In the genomic region with DNA sequence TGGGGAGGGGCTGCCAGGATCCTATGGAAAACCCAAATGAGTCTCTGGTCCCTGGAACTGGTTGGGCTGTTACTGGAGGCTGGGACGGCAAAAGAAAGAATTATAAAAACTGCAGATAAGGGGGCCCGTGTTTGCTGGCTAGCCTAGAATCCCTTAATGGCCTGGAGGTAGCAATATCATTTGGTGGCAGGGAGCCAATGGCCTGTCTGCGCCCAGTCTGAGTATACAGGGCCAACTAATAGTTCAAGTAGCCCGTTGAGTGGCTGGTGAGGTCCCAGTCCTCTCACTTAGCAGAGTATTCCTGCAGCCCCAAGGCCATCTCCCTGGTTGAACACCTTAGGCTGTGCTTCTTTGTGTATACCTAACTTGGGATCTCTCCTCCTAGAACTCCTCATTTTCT, we compare ENCODE assay signal across 21 mouse cellular contexts.
A peak's percentile ranks its signal among the peaks of the same experiment; 100 is the strongest.
DNase-seq lines count a peak whose midpoint lies in the region; ATAC-seq lines count a peak whose summit lies in the region.
"Had no signal": no experiment of that assay in that cellular context is flagged by ENCODE, and none has a peak within 500 bp of the region (broad histone marks: within the 10 kb centered on the region; RNA-seq: fewer than 3 reads in every experiment).

No protein-coding gene starts in this region.

- H3K4me1 ChIP-seq in heart, embryonic 13.5 days = peaks cover 48% of the 10 kb centered on the region
- no peaks in the 10 kb centered on the region for H3K4me1 ChIP-seq in hindbrain, embryonic 11.5 days (replicated peaks; ENCODE audit: control insufficient read depth, insufficient read depth, low read length)
- H3K4me1 ChIP-seq: forebrain, embryonic 12.5 days; midbrain, embryonic 13.5 days had no signal

- no peak overlapping the region for H3K9ac ChIP-seq in heart, embryonic 13.5 days
- no peak overlapping the region for H3K9ac ChIP-seq in hindbrain, embryonic 11.5 days (ENCODE audit: low read depth, low read length)
- H3K9ac ChIP-seq: forebrain, embryonic 12.5 days; forebrain, postnatal 0 days; intestine, embryonic 15.5 days; limb, embryonic 13.5 days; midbrain, embryonic 13.5 days had no signal

- ATAC-seq in heart, embryonic 13.5 days (ENCODE audit: extremely low read depth, insufficient number of reproducible peaks, low FRiP score, low TSS enrichment) = no peak
- no peak for ATAC-seq in hindbrain, embryonic 11.5 days (ENCODE audit: low FRiP score)
- ATAC-seq: activated CD4-positive, CD25-positive, alpha-beta regulatory T cell, adult 4 months; forebrain, postnatal 0 days; hindbrain, embryonic 16.5 days; midbrain, embryonic 13.5 days had no signal

- H3K27ac ChIP-seq in heart, embryonic 13.5 days (replicated peaks) = 0 out of 2 replicates have a peak overlapping the region, but pooled peaks have one; percentile 24
- no peak overlapping the region for H3K27ac ChIP-seq in hindbrain, embryonic 11.5 days (ENCODE audit: low read depth, low read length)
- H3K27ac ChIP-seq: forebrain, embryonic 12.5 days; hindbrain, embryonic 10.5 days; intestine, embryonic 15.5 days; layer of hippocampus, adult 2 months; limb, embryonic 13.5 days; macrophage; midbrain, embryonic 13.5 days had no signal

- no peaks in the 10 kb centered on the region for H3K9me3 ChIP-seq in heart, embryonic 13.5 days
- H3K9me3 ChIP-seq in hindbrain, embryonic 11.5 days (ENCODE audit: control insufficient read depth, low read length) = no peaks in the 10 kb centered on the region
- H3K9me3 ChIP-seq: forebrain, embryonic 12.5 days; hindbrain, embryonic 10.5 days; intestine, embryonic 15.5 days; limb, embryonic 13.5 days; midbrain, embryonic 13.5 days had no signal

- intact Hi-C loops in heart, postnatal 25 days (cut with DNase I) = loop anchor here (5.0 kb wide), 1 partner anchor 84 kb away; a partner anchor contains a TSS

- H3K36me3 ChIP-seq in heart, embryonic 13.5 days = no peaks in the 10 kb centered on the region
- no peaks in the 10 kb centered on the region for H3K36me3 ChIP-seq in hindbrain, embryonic 11.5 days (ENCODE audit: control insufficient read depth, insufficient read depth, low read length)
- H3K36me3 ChIP-seq: forebrain, embryonic 12.5 days; hindbrain, embryonic 10.5 days; intestine, embryonic 15.5 days; limb, embryonic 13.5 days; midbrain, embryonic 13.5 days had no signal

- 29% methylated on average over 4 of the region's 4 CpGs for whole genome bisulfite sequencing in heart, embryonic 13.5 days
- WGBS in hindbrain, embryonic 11.5 days = 85% methylated on average over 4 of the region's 4 CpGs

- DNase-seq in heart, postnatal 25 days (ENCODE audit: low spot score) = no peak
- DNase-seq in lung, adult 18-20 months = peak; percentile 45 to 53
- no peak for DNase-seq in lung, postnatal 10 days
- DNase-seq in NIH3T3 (ENCODE audit: low read depth) = peak; percentile 5
- DNase-seq in skeletal muscle tissue, adult 2 months (ENCODE audit: low read depth, low spot score) = peak; percentile 59
- DNase-seq in hindbrain, embryonic 11.5 days (ENCODE audit: low spot score) = no peak
- DNase-seq: adrenal gland, adult 2 months; thymus, postnatal 4 days had no signal

- no peak overlapping the region for H3K4me2 ChIP-seq in heart, embryonic 13.5 days
- no peak overlapping the region for H3K4me2 ChIP-seq in hindbrain, embryonic 11.5 days (replicated peaks; ENCODE audit: low read depth, low read length)
- H3K4me2 ChIP-seq: forebrain, embryonic 12.5 days; intestine, embryonic 15.5 days; limb, embryonic 13.5 days; liver, embryonic 11.5 days; midbrain, embryonic 13.5 days had no signal

- H3K4me3 ChIP-seq in heart, embryonic 13.5 days = no peak overlapping the region
- no peak overlapping the region for H3K4me3 ChIP-seq in hindbrain, embryonic 11.5 days (ENCODE audit: low read depth, low read length)
- H3K4me3 ChIP-seq: erythroblast, embryonic 14.5 days; forebrain, embryonic 12.5 days; hindbrain, embryonic 10.5 days; intestine, embryonic 15.5 days; layer of hippocampus, adult 2 months; limb, embryonic 13.5 days; midbrain, embryonic 13.5 days had no signal

- H3K27me3 ChIP-seq in heart, embryonic 13.5 days (replicated peaks) = no peaks in the 10 kb centered on the region
- H3K27me3 ChIP-seq in hindbrain, embryonic 11.5 days (ENCODE audit: control insufficient read depth, insufficient read depth, low read length) = no peaks in the 10 kb centered on the region
- H3K27me3 ChIP-seq: forebrain, embryonic 12.5 days; intestine, embryonic 15.5 days; limb, embryonic 13.5 days; midbrain, embryonic 13.5 days had no signal

Comparison
In these comparisons a context has a peak if more than half of its experiments do, and no peak if none do; other contexts are left out.
1. DNase-seq: peak in lung, adult 18-20 months (2 of 2), NIH3T3 (single experiment) and skeletal muscle tissue, adult 2 months (single experiment); none in heart, postnatal 25 days (single experiment), lung, postnatal 10 days (single experiment) and hindbrain, embryonic 11.5 days (single experiment).